Mouse (Mus musculus) limb, embryonic 11.5 days (tissue): Measurements from ENCODE around the gene Tcap. TPM values are rescaled to one million over a fixed set of nuclear protein-coding genes. Genes with fewer than 3 reads are reported as not detected.

Source experiments
- ATAC-seq: fragments of 200-750 bp; cut with Nextera tagmentation; 2 replicates; pipeline ENCODE4 v1.8.0; 2017; ENCODE audit warnings: low read depth; ENCODE audit not compliant: insufficient number of reproducible peaks, low FRiP score, low TSS enrichment
- DNase-seq: peaks from one replicate; pipeline ENCODE4 v3.0.0-alpha.2; 2015; ENCODE audit warnings: low spot score
- H3K27ac ChIP-seq: fragments of 300-500 bp; sonication (generic); replicated peaks from 2 replicates; pipeline ENCODE4 v1.5.1; 2014; ENCODE audit warnings: low read depth, mild to moderate bottlenecking, low read length
- H3K27me3 ChIP-seq: fragments of 300-500 bp; sonication (generic); 2 replicates; pipeline ENCODE4 v1.6.1; 2014; ENCODE audit warnings: mild to moderate bottlenecking, low read length, mixed read lengths; ENCODE audit not compliant: control insufficient read depth, insufficient read depth
- H3K36me3 ChIP-seq: fragments of 300-500 bp; sonication (generic); 2 replicates; pipeline ENCODE4 v1.6.1; 2014; ENCODE audit warnings: mild to moderate bottlenecking, low read length, moderate library complexity, mixed read lengths; ENCODE audit not compliant: control insufficient read depth, insufficient read depth
- H3K4me1 ChIP-seq: fragments of 300-500 bp; sonication (generic); 2 replicates; pipeline ENCODE4 v1.6.1; 2014; ENCODE audit warnings: low read length, mixed read lengths; ENCODE audit not compliant: control insufficient read depth, insufficient read depth
- H3K4me2 ChIP-seq: fragments of 300-500 bp; sonication (generic); 2 replicates; pipeline ENCODE4 v1.6.1; 2014; ENCODE audit warnings: low read depth, mild to moderate bottlenecking, moderate library complexity; ENCODE audit not compliant: severe bottlenecking
- H3K4me3 ChIP-seq: fragments of 300-500 bp; sonication (generic); 2 replicates; pipeline ENCODE4 v1.5.1; 2014; ENCODE audit warnings: low read depth, low read length
- H3K9ac ChIP-seq: fragments of 300-500 bp; sonication (generic); 2 replicates; pipeline ENCODE4 v1.6.1; 2014; ENCODE audit warnings: mild to moderate bottlenecking, low read length
- H3K9me3 ChIP-seq: fragments of 300-500 bp; sonication (generic); 2 replicates; pipeline ENCODE4 v1.6.1; 2016; ENCODE audit warnings: low read length; ENCODE audit not compliant: control insufficient read depth
- WGBS: fragments of 180-500 bp; shearing (Covaris S2); extraction: QIAGEN DNeasy Blood & Tissue Kit; methylation state at CpG from one replicate; pipeline ENCODE4 v1.1.7; 2014; 5-methylcytosine and 5-hydroxymethylcytosine counted together
- polyA plus RNA-seq: library from polyadenylated mRNA; unstranded; fragments of >200 nt; fragmentation: Nextera tagmentation; extraction: Ambion mirVana; gene quantifications from 2 replicates; pipeline ENCODE4 v1.2.1, GENCODE M21; 2014

Gene Tcap
- polyA plus RNA-seq, 1 experiment from 2014 or later, result 0.53 TPM

- H3K27ac ChIP-seq, result no peak overlapping the region; the same call in 1 of the 2 replicates
- DNase-seq (no peak), ATAC-seq (no peak)
- 55% methylated on average over 3 of the region's 3 CpGs for WGBS
- peak overlapping the region; percentile 84 for H3K9ac ChIP-seq
- H3K4me2 ChIP-seq, result peak overlapping the region; percentile 68
- no peaks in the 10 kb centered on the region for H3K9me3 ChIP-seq
- no peaks in the 10 kb centered on the region for H3K36me3 ChIP-seq
- no peaks in the 10 kb centered on the region for H3K27me3 ChIP-seq
- peaks cover 3% of the 10 kb centered on the region; the same call in 1 of the 2 replicates for H3K4me1 ChIP-seq
- peak overlapping the region; percentile 59 for H3K4me3 ChIP-seq
Measured at GRCm38 (mm10) chr11:98400816-98401215, 17.2 kb downstream of the Tcap start.

GRCm38 (mm10) chr11:98406621-98407020 lies 23.0 kb downstream of the Tcap start:
- H3K27me3 ChIP-seq, result peaks cover 4% of the 10 kb centered on the region; the same call in 1 of the 2 replicates
- DNase-seq (no peak), ATAC-seq (no peak)
- no peak overlapping the region for H3K9ac ChIP-seq
- 72% methylated on average over 6 of the region's 6 CpGs for WGBS
- H3K27ac ChIP-seq, result no peak overlapping the region
- no peak overlapping the region for H3K4me3 ChIP-seq
- H3K36me3 ChIP-seq, result no peaks in the 10 kb centered on the region
- H3K4me2 ChIP-seq, result no peak overlapping the region
- peaks cover 11% of the 10 kb centered on the region for H3K4me1 ChIP-seq
- no peaks in the 10 kb centered on the region for H3K9me3 ChIP-seq

- peak overlapping the region; percentile 27 for H3K4me2 ChIP-seq
- H3K4me3 ChIP-seq, result no peak overlapping the region
- peaks cover 4% of the 10 kb centered on the region; the same call in 1 of the 2 replicates for H3K27me3 ChIP-seq
- 63% methylated on average over 8 of the region's 8 CpGs for WGBS
- H3K9me3 ChIP-seq, result no peaks in the 10 kb centered on the region
- ATAC-seq, result no peak
- no peaks in the 10 kb centered on the region for H3K36me3 ChIP-seq
- H3K4me1 ChIP-seq, result peaks cover 16% of the 10 kb centered on the region
- peak overlapping the region; percentile 30; the same call in 1 of the 2 replicates for H3K9ac ChIP-seq
- no peak for DNase-seq
- no peak overlapping the region for H3K27ac ChIP-seq
Measured at GRCm38 (mm10) chr11:98408872-98409271, 25.3 kb downstream of the Tcap start.

GRCm38 (mm10) chr11:98409341-98409822 lies 25.8 kb downstream of the Tcap start:
- Histone ChIP-seq H3K9ac (peak overlapping the region; percentile 30; the same call in 1 of the 2 replicates), H3K27me3 (peaks cover 4% of the 10 kb centered on the region; the same call in 1 of the 2 replicates), H3K9me3 (no peaks in the 10 kb centered on the region), H3K36me3 (no peaks in the 10 kb centered on the region), H3K4me1 (peaks cover 16% of the 10 kb centered on the region), H3K27ac (no peak overlapping the region), H3K4me3 (no peak overlapping the region), H3K4me2 (peak overlapping the region; percentile 27)
- no peak for ATAC-seq
- 5% methylated on average over 10 of the region's 10 CpGs for WGBS
- peak; percentile 49 for DNase-seq

- H3K27me3 ChIP-seq, result peaks cover 4% of the 10 kb centered on the region; the same call in 1 of the 2 replicates
- H3K36me3 ChIP-seq, result no peaks in the 10 kb centered on the region
- H3K9ac ChIP-seq, result peak within 1 kb of the TSS; percentile 72
- WGBS, result under 1% methylated on average over 35 of the region's 49 CpGs
- peak within 1 kb of the TSS; percentile 72 for H3K4me3 ChIP-seq
- ATAC-seq (peak; percentile 75; the same call in 1 of the 2 replicates), DNase-seq (peak; percentile 86)
- H3K9me3 ChIP-seq, result no peaks in the 10 kb centered on the region
- H3K4me1 ChIP-seq, result peaks cover 16% of the 10 kb centered on the region
- H3K27ac ChIP-seq, result peak within 1 kb of the TSS; percentile 76
- peak within 1 kb of the TSS; percentile 57 for H3K4me2 ChIP-seq
Measured at GRCm38 (mm10) chr11:98412273-98412796, 28.7 kb downstream of the Tcap start, which contains the start of gene Erbb2. Gene Erbb2 (plus strand): TSS chr11:98412470.

GRCm38 (mm10) chr11:98412797-98413301 lies 29.2 kb downstream of the Tcap start:
- peaks cover 16% of the 10 kb centered on the region for H3K4me1 ChIP-seq
- DNase-seq, result peak; percentile 68
- H3K4me2 ChIP-seq, result peak overlapping the region; percentile 57
- H3K36me3 ChIP-seq, result no peaks in the 10 kb centered on the region
- ATAC-seq, result 0 out of 2 replicates have a peak, but pooled peaks have one; percentile 27
- peak overlapping the region; percentile 76 for H3K27ac ChIP-seq
- H3K27me3 ChIP-seq, result peaks cover 4% of the 10 kb centered on the region; the same call in 1 of the 2 replicates
- peak overlapping the region; percentile 72 for H3K9ac ChIP-seq
- peak overlapping the region; percentile 72 for H3K4me3 ChIP-seq
- H3K9me3 ChIP-seq, result no peaks in the 10 kb centered on the region
- under 1% methylated on average over 39 of the region's 40 CpGs for WGBS

- Histone ChIP-seq H3K9me3 (no peaks in the 10 kb centered on the region), H3K9ac (peak overlapping the region; percentile 72; the same call in 1 of the 2 replicates), H3K36me3 (no peaks in the 10 kb centered on the region), H3K4me1 (peaks cover 16% of the 10 kb centered on the region), H3K4me2 (peak overlapping the region; percentile 57), H3K27me3 (peaks cover 4% of the 10 kb centered on the region; the same call in 1 of the 2 replicates), H3K4me3 (peak overlapping the region; percentile 72), H3K27ac (no peak overlapping the region)
- no peak for ATAC-seq
- 24% methylated on average over 7 of the region's 7 CpGs for WGBS
- no peak for DNase-seq
Measured at GRCm38 (mm10) chr11:98413731-98414130, 30.1 kb downstream of the Tcap start.

GRCm38 (mm10) chr11:98414162-98414561 lies 30.6 kb downstream of the Tcap start:
- Histone ChIP-seq H3K27ac (no peak overlapping the region), H3K4me2 (peak overlapping the region; percentile 57; the same call in 1 of the 2 replicates), H3K36me3 (no peaks in the 10 kb centered on the region), H3K4me1 (peaks cover 12% of the 10 kb centered on the region), H3K27me3 (peaks cover 4% of the 10 kb centered on the region; the same call in 1 of the 2 replicates), H3K4me3 (no peak overlapping the region), H3K9ac (no peak overlapping the region), H3K9me3 (no peaks in the 10 kb centered on the region)
- DNase-seq (no peak), ATAC-seq (no peak)
- 26% methylated on average over 2 of the region's 2 CpGs for WGBS
